Mouse (Mus musculus) embryonic fibroblast, embryonic 13.5 days (primary cell): ENCODE data around the gene Pycr2.

Source experiments
- CTCF ChIP-seq: IDR thresholded peaks from 2 replicates; pipeline ENCODE4 v1.5.1; 2011; ENCODE audit warnings: mild to moderate bottlenecking, control low read depth, low read length, moderate library complexity, borderline replicate concordance; ENCODE audit not compliant: insufficient read depth
- POLR2A ChIP-seq: IDR thresholded peaks from 2 replicates; pipeline ENCODE4 v1.6.1; 2011; ENCODE audit warnings: low read depth, mild to moderate bottlenecking, control low read depth, low read length, moderate library complexity

- TF ChIP-seq CTCF (no peak), POLR2A (no peak)
Measured at GRCm38 (mm10) chr1:180952085-180952746, 48.1 kb downstream of the Pycr2 start.
